Mouse (Mus musculus) embryonic facial prominence, embryonic 10.5 days (tissue): ENCODE measurements around the gene D10Jhu81e. TPM values are rescaled to one million over a fixed set of nuclear protein-coding genes. Genes with fewer than 3 reads are reported as not detected.
"Not testable (repeated sequence)": the region's sequence is repeated elsewhere in the genome, so short reads cannot be mapped to it uniquely, and the experiment has no call there.

Source experiments
- DNase-seq: peaks from one replicate; pipeline ENCODE4 v3.0.0-alpha.2; 2017; ENCODE audit warnings: low spot score
- H3K27ac ChIP-seq: fragments of 300-500 bp; sonication (generic); replicated peaks from 2 replicates; pipeline ENCODE4 v1.5.1; 2016; ENCODE audit warnings: mild to moderate bottlenecking
- H3K27me3 ChIP-seq: fragments of 300-500 bp; sonication (generic); replicated peaks from 2 replicates; pipeline ENCODE4 v1.6.1; 2016; ENCODE audit warnings: low read depth, mild to moderate bottlenecking; ENCODE audit not compliant: poor library complexity, severe bottlenecking
- H3K36me3 ChIP-seq: fragments of 300-500 bp; sonication (generic); replicated peaks from 2 replicates; pipeline ENCODE4 v1.6.1; 2016; ENCODE audit warnings: mild to moderate bottlenecking, moderate library complexity
- H3K4me1 ChIP-seq: fragments of 300-500 bp; sonication (generic); 2 replicates; pipeline ENCODE4 v1.6.1; 2016
- H3K4me3 ChIP-seq: fragments of 300-500 bp; sonication (generic); 2 replicates; pipeline ENCODE4 v1.5.1; 2016; ENCODE audit warnings: mild to moderate bottlenecking, moderate library complexity
- H3K9me3 ChIP-seq: fragments of 300-500 bp; sonication (generic); 2 replicates; pipeline ENCODE4 v1.6.1; 2016; ENCODE audit warnings: mild to moderate bottlenecking
- WGBS: fragments of 180-500 bp; shearing (Covaris S2); methylation state at CpG from one replicate; pipeline ENCODE4 v1.1.7; 2016; 5-methylcytosine and 5-hydroxymethylcytosine counted together
- polyA plus RNA-seq: library from polyadenylated mRNA; unstranded; fragments of >200 nt; fragmentation: Nextera tagmentation; extraction: Ambion mirVana; gene quantifications from 2 replicates; pipeline ENCODE4 v1.2.1, GENCODE M21; 2016

Gene D10Jhu81e
- polyA plus RNA-seq: 17.0 and 17.6 TPM in 2 replicates

GRCm38 (mm10) chr10:78169281-78170042 lies at the start of gene D10Jhu81e:
Gene D10Jhu81e, minus strand, starts transcription at chr10:78169782.
- peak within 1 kb of the TSS; percentile 89 for H3K4me3 ChIP-seq
- WGBS: 2% methylated on average over 50 of the region's 50 CpGs
- DNase-seq: peak; percentile 100
- peaks cover 73% of the 10 kb centered on the region for H3K36me3 ChIP-seq
- H3K27ac ChIP-seq: peak within 1 kb of the TSS; percentile 92
- H3K9me3 ChIP-seq: no peaks in the 10 kb centered on the region
- H3K27me3 ChIP-seq: no peaks in the 10 kb centered on the region
- H3K4me1 ChIP-seq: peaks cover 19% of the 10 kb centered on the region

DNA sequence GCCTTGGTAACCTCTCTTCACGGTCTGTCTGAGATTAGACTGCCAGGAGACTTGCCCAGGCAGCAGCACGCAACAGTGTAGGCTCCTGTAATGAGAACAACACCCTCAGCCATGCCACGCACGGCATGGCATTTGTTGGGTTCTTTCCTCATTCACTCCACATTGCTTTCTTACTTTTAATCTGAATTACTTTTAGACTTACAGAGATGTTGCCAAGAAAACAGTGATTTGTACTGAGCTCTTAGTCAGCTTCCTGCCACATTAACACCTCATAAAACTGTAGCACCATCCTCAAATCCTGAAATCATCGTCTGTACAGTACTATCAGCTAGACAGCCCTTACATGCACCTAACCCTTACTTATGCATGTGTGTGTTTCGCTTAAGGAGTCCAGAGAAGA lies 49.0 kb upstream of the D10Jhu81e start:
- Histone ChIP-seq H3K27ac (no peak overlapping the region), H3K4me3 (no peak overlapping the region), H3K27me3 (no peaks in the 10 kb centered on the region), H3K9me3 (no peaks in the 10 kb centered on the region), H3K4me1 (no peaks in the 10 kb centered on the region), H3K36me3 (peaks cover 86% of the 10 kb centered on the region)
- DNase-seq: no peak
- WGBS: 91% methylated on average over 6 of the region's 6 CpGs

- Histone ChIP-seq H3K4me1 (no peaks in the 10 kb centered on the region), H3K9me3 (no peaks in the 10 kb centered on the region), H3K27me3 (no peaks in the 10 kb centered on the region), H3K27ac (no peak overlapping the region), H3K36me3 (peaks cover 98% of the 10 kb centered on the region), H3K4me3 (no peak overlapping the region)
- 85% methylated on average over 6 of the region's 6 CpGs for WGBS
- DNase-seq: no peak
These were observed 46.9 kb upstream of the D10Jhu81e start for GRCm38 (mm10) chr10:78216376-78217083.

DNA sequence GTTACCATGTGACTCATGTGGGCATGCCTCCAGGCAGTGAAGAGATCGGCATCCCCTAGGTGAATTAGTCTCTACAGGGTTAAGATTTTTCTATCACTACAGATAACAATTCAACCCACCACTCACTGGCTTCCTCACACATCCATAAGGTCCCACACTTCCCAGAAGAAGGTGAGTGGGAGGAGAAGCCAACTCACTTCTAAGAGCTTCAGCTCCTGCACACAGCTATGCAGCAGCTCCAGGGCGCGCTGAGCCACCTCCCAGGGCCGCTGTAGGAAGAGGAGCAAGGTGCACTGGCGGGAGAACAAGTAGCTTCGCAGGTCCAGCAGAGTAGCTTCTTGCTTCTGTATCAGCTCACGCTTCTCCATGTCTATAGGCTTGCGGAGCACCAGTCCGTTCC lies 44.8 kb upstream of the D10Jhu81e start:
- WGBS: 96% methylated on average over 9 of the region's 9 CpGs
- H3K27me3 ChIP-seq: no peaks in the 10 kb centered on the region
- peaks cover 99% of the 10 kb centered on the region for H3K36me3 ChIP-seq
- DNase-seq: no peak
- no peak overlapping the region for H3K27ac ChIP-seq
- H3K9me3 ChIP-seq: no peaks in the 10 kb centered on the region
- no peaks in the 10 kb centered on the region for H3K4me1 ChIP-seq
- no peak overlapping the region for H3K4me3 ChIP-seq

- peaks cover 98% of the 10 kb centered on the region for H3K36me3 ChIP-seq
- no peak overlapping the region for H3K27ac ChIP-seq
- no peak overlapping the region for H3K4me3 ChIP-seq
- no peaks in the 10 kb centered on the region for H3K4me1 ChIP-seq
- no peaks in the 10 kb centered on the region for H3K9me3 ChIP-seq
- WGBS: 71% methylated on average over 6 of the region's 6 CpGs
- no peak for DNase-seq
- H3K27me3 ChIP-seq: no peaks in the 10 kb centered on the region
These were observed 41.7 kb upstream of the D10Jhu81e start for GRCm38 (mm10) chr10:78211311-78211710.

- no peaks in the 10 kb centered on the region for H3K27me3 ChIP-seq
- WGBS: 90% methylated on average over 4 of the region's 4 CpGs
- H3K9me3 ChIP-seq: no peaks in the 10 kb centered on the region
- no peaks in the 10 kb centered on the region for H3K4me1 ChIP-seq
- H3K27ac ChIP-seq: no peak overlapping the region
- H3K36me3 ChIP-seq: peaks cover 100% of the 10 kb centered on the region
- DNase-seq: no peak
- no peak overlapping the region for H3K4me3 ChIP-seq
These were observed 31.6 kb upstream of the D10Jhu81e start for GRCm38 (mm10) chr10:78201182-78201581.

DNA sequence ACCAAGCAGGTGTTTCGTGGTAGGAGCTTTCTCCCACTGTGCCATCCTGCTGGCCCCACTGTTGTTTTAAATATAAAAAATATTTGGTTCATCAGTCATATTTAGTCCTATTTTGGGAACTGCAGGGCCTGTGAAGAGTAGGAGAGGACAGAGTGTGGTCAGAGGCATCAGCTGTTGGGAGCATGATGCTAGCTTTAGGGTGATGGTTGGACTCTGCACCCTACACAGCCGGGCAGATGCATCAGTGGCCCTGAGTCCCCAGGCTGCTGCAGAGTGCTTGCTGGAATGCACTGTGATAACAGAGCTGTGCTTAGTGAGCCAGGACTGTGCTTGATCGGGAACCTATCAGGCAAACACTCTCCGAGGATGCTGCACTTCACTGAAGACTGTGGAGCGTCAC lies 23.4 kb upstream of the D10Jhu81e start:
- WGBS: 88% methylated on average over 5 of the region's 5 CpGs
- H3K4me1 ChIP-seq: no peaks in the 10 kb centered on the region
- peaks cover 100% of the 10 kb centered on the region for H3K36me3 ChIP-seq
- no peak for DNase-seq
- no peak overlapping the region for H3K27ac ChIP-seq
- no peaks in the 10 kb centered on the region for H3K27me3 ChIP-seq
- H3K4me3 ChIP-seq: no peak overlapping the region
- H3K9me3 ChIP-seq: no peaks in the 10 kb centered on the region

DNA sequence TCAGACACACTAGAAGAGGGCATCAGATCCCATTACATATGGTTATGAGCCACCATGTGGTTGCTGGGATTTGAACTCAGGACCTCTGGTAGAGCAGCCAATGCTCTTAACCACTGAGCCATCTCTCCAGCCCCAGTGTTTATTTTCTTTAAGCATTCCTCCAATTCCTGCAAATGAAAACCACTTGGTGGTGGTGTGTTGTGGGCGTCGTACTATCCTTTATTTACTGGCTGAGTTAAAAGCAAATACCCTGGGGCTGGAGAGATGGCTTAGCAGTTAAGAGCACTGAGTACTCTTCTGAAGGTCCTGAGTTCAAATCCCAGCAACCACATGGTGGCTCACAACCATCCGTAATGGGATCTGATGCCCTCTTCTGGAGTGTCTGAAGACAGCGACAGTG lies 16.5 kb upstream of the D10Jhu81e start:
- peaks cover 71% of the 10 kb centered on the region for H3K36me3 ChIP-seq
- H3K9me3 ChIP-seq, H3K4me3 ChIP-seq, H3K27ac ChIP-seq, DNase-seq, H3K27me3 ChIP-seq: not testable (repeated sequence)
- H3K4me1 ChIP-seq: peaks cover 16% of the 10 kb centered on the region
- WGBS: 73% methylated on average over 4 of the region's 4 CpGs

DNA sequence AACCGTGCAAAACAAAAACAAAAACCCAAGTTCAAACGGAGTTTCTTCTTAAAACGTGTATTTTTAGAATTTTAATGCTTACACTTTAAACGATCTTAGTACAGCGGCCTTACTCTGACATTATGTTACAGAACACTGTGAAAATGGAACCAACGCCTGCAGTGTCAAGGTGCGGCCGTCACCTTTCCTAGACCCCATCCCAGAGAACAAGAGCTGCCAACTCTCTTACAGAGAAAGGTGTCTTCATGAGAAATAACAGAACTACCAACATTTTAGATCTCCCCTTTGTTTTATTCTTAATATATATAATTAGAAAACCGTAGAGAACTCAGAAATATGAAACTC lies 15.8 kb upstream of the D10Jhu81e start:
- Histone ChIP-seq H3K4me1 (peaks cover 16% of the 10 kb centered on the region), H3K27ac (peak overlapping the region; percentile 76), H3K27me3 (no peaks in the 10 kb centered on the region), H3K9me3 (no peaks in the 10 kb centered on the region), H3K4me3 (peak overlapping the region; percentile 84), H3K36me3 (peaks cover 71% of the 10 kb centered on the region)
- 24% methylated on average over 9 of the region's 9 CpGs for WGBS
- DNase-seq: no peak

DNA sequence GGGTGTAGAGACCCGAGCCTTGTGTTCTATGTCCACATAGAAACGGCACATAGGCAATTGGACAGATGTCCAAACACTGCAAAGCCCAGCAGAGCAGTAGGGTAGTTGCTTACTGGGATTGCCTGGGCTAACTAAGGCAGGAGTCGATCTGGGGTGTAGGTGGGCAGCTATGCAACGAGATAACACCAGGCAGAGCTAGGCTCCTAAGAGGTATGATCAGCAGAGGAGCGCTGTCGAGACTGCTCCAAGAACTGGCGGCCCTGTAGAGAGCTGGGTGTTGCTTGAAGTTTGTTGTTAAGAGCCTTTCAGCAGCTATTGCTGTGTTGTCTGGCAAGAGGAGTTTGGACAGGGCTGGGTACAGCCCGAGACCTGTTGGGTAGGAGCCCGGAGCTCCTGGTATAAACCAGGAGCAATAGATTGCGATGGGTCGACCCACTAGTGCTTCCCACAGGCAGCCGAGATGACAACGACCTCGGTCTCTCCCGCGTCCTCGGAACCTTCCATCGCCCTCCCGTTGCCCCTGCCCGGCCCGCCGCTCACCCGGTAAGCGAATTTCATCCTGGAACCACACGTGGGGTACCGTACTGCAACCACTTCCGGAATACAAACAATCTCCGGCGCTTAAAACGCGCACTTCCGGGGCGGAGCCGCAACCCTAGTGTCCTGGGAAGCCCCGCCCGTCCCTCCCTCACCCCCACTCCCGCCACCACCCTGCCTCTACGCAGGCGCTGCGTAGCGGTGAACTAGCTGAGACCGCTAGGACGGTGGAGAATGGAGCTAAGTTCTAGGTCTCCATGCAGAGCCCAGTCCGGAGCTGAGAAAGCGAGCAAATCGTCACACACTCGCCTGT lies 15.2 kb upstream of the D10Jhu81e start, which contains the start of gene Pwp2:
Pwp2 (minus strand) TSS at position 619 of the 850 bp plus-strand sequence.
- DNase-seq: peak; percentile 95
- peak within 1 kb of the TSS; percentile 84 for H3K4me3 ChIP-seq
- peak within 1 kb of the TSS; percentile 76 for H3K27ac ChIP-seq
- no peaks in the 10 kb centered on the region for H3K27me3 ChIP-seq
- H3K9me3 ChIP-seq: no peaks in the 10 kb centered on the region
- WGBS: 3% methylated on average over 47 of the region's 47 CpGs
- H3K36me3 ChIP-seq: peaks cover 71% of the 10 kb centered on the region
- H3K4me1 ChIP-seq: peaks cover 16% of the 10 kb centered on the region

- peaks cover 16% of the 10 kb centered on the region for H3K4me1 ChIP-seq
- 87% methylated on average over 3 of the region's 3 CpGs for WGBS
- peak overlapping the region; percentile 84 for H3K4me3 ChIP-seq
- H3K9me3 ChIP-seq: no peaks in the 10 kb centered on the region
- H3K27ac ChIP-seq: no peak overlapping the region
- no peak for DNase-seq
- H3K36me3 ChIP-seq: peaks cover 71% of the 10 kb centered on the region
- H3K27me3 ChIP-seq: no peaks in the 10 kb centered on the region
These were observed 14.0 kb upstream of the D10Jhu81e start for GRCm38 (mm10) chr10:78183577-78183976.

GRCm38 (mm10) chr10:78182321-78182720 lies 12.7 kb upstream of the D10Jhu81e start:
- H3K9me3 ChIP-seq: no peaks in the 10 kb centered on the region
- H3K36me3 ChIP-seq: peaks cover 71% of the 10 kb centered on the region
- H3K27ac ChIP-seq: no peak overlapping the region
- no peak for DNase-seq
- WGBS: 94% methylated on average over 17 of the region's 17 CpGs
- no peaks in the 10 kb centered on the region for H3K27me3 ChIP-seq
- peaks cover 16% of the 10 kb centered on the region for H3K4me1 ChIP-seq
- no peak overlapping the region for H3K4me3 ChIP-seq
